Mouse (Mus musculus): ENCODE results near the gene Elmo2. TPM values are rescaled to one million over a fixed set of nuclear protein-coding genes. Genes with fewer than 3 reads are reported as not detected.

The Elmo2 gene
- polyA plus RNA-seq, 1 experiment, result 231 TPM

DNA sequence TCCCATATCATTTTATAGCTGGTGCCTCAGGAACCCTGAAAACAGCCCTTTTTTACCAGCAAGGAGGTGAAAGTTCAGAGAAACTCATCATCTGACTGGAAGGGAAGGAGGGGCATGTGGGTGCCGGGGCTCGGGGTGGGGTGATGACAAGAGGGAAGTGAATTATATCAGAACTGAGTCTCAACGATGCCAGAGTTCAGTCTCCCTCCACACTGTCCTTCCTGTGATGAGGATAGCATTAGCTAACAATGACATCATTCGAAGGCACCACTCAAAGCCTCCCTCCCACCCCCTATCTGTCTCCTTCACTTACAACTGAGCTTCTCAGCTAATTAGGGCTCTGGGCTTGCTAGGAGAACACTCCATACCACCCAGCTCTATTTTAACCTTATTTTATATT is 6.8 kb downstream of the Elmo2 start:
- WGBS, result 44% methylated on average over 4 of the region's 4 CpGs
- Histone ChIP-seq H3K27ac (ENCODE audit: insufficient read depth, low read depth, low read length) (no peak overlapping the region; the same call in 1 of the 2 replicates), H3K4me3 (ENCODE audit: insufficient read depth, low read depth, low read length) (no peak overlapping the region), H3K4me1 (ENCODE audit: control insufficient read depth, insufficient read depth, low read length) (peaks cover 84% of the 10 kb centered on the region)
- no peak for TF ChIP-seq CTCF (IDR thresholded peaks at IDR 0.05; ENCODE audit: insufficient read depth, low read depth, low read length)
- no peak for TF ChIP-seq POLR2A (IDR thresholded peaks at IDR 0.05; ENCODE audit: insufficient read depth, low read depth, low read length)

DNA sequence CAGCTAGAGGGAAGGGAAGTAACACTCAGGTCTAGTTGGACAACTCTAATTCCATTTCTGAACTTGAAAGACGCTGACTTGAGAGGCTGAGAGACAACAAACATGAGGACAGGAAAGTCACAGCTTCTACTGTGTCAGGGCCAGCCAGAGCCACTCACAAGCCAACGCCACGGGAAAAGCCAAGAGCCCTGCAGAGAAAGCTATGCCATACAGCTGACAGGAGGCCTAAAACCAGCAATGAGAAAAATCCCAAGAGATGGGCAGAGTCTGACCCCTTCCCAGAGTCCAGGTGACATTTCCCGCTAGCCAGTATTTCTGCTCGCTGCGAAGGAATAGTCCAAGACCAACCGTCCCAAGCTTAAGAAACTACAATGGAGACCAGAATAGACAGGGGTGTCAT is 7.3 kb downstream of the Elmo2 start:
- peak overlapping the region; percentile 96; the same call in 1 of the 2 replicates for H3K27ac ChIP-seq (ENCODE audit: insufficient read depth, low read depth, low read length)
- WGBS, result 79% methylated on average over 7 of the region's 7 CpGs
- no peak overlapping the region for H3K4me3 ChIP-seq (ENCODE audit: insufficient read depth, low read depth, low read length)
- TF ChIP-seq POLR2A (IDR thresholded peaks at IDR 0.05; ENCODE audit: insufficient read depth, low read depth, low read length) (no peak), CTCF (IDR thresholded peaks at IDR 0.05; ENCODE audit: insufficient read depth, low read depth, low read length) (no peak)
- H3K4me1 ChIP-seq (ENCODE audit: control insufficient read depth, insufficient read depth, low read length), result peaks cover 79% of the 10 kb centered on the region

DNA sequence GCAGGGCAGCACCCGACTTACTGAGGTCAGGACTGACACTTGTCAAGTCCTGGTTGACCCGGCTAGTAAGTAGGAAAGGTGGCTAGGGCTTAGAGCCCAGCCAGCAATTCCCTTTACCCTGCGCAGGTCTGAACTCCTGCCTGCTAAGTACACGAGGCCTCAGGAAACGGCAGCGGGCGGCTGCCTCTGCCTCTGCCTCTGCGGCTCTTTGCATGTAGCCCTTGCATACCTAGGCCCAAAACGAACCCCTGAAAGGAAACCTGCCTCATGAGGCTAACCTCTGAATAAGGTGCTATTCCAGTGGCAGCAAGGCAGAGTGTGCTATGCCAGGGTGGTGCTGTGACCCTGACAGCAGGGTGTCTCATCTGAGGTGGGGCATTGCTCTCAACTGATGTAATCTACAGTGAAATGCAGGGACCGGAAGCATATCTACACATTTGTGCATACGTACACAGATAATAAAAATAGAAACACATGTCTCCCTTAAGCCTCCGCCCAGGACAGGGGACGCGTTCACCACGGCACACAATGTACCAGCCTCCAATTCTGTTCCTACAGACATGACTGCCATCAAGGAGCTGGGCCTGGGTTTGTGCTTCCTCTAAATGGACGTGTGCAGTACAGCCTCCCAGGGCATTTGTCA is 8.5 kb downstream of the Elmo2 start:
- no peak for TF ChIP-seq CTCF (IDR thresholded peaks at IDR 0.05; ENCODE audit: insufficient read depth, low read depth, low read length)
- no peak for TF ChIP-seq POLR2A (IDR thresholded peaks at IDR 0.05; ENCODE audit: insufficient read depth, low read depth, low read length)
- Histone ChIP-seq H3K27ac (ENCODE audit: insufficient read depth, low read depth, low read length) (peak overlapping the region; percentile 96), H3K4me3 (ENCODE audit: insufficient read depth, low read depth, low read length) (no peak overlapping the region), H3K4me1 (ENCODE audit: control insufficient read depth, insufficient read depth, low read length) (peaks cover 71% of the 10 kb centered on the region)
- WGBS, result 30% methylated on average over 16 of the region's 16 CpGs

- no peak for TF ChIP-seq POLR2A (IDR thresholded peaks at IDR 0.05; ENCODE audit: insufficient read depth, low read depth, low read length)
- TF ChIP-seq CTCF (IDR thresholded peaks at IDR 0.05; ENCODE audit: insufficient read depth, low read depth, low read length), result no peak
- WGBS, result 10% methylated on average over 9 of the region's 9 CpGs
Measured at GRCm38 (mm10) chr2:165316837-165317473, 9.3 kb downstream of the Elmo2 start.

GRCm38 (mm10) chr2:165316204-165316603 is 10.1 kb downstream of the Elmo2 start:
- WGBS, result 50% methylated on average over 10 of the region's 10 CpGs
- H3K4me1 ChIP-seq (ENCODE audit: control insufficient read depth, insufficient read depth, low read length), result peaks cover 61% of the 10 kb centered on the region
- peak overlapping the region; percentile 96 for H3K27ac ChIP-seq (ENCODE audit: insufficient read depth, low read depth, low read length)
- H3K4me3 ChIP-seq (ENCODE audit: insufficient read depth, low read depth, low read length), result no peak overlapping the region
- TF ChIP-seq CTCF (IDR thresholded peaks at IDR 0.05; ENCODE audit: insufficient read depth, low read depth, low read length) (no peak), POLR2A (IDR thresholded peaks at IDR 0.05; ENCODE audit: insufficient read depth, low read depth, low read length) (no peak)

More at GRCm38 (mm10) chr2:165316837-165317473, 9.3 kb downstream of the Elmo2 start:
- Histone ChIP-seq H3K4me3 (ENCODE audit: insufficient read depth, low read depth, low read length) (no peak overlapping the region), H3K27ac (ENCODE audit: insufficient read depth, low read depth, low read length) (peak overlapping the region; percentile 96), H3K4me1 (ENCODE audit: control insufficient read depth, insufficient read depth, low read length) (peaks cover 64% of the 10 kb centered on the region)

DNA sequence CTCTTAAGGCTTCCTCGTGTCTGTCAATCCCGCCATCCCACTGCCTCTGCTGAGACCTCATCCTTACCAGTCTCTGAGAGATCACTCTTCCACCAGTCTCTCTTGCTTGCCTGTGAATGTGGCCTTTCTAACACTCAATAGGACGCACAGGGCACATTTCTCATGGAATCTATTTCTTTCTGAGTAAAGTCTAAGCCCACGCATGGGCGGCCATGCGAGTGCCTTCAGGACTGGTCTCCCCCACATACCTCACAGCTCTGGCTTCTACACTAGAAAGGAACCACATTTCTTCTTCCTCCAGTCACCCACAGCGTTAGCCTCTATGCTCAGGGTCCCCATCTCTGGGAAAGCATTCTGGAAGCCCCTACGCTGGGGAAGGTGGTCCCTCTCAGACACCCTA is 12.1 kb downstream of the Elmo2 start:
- H3K4me1 ChIP-seq (ENCODE audit: control insufficient read depth, insufficient read depth, low read length), result peaks cover 57% of the 10 kb centered on the region

DNA sequence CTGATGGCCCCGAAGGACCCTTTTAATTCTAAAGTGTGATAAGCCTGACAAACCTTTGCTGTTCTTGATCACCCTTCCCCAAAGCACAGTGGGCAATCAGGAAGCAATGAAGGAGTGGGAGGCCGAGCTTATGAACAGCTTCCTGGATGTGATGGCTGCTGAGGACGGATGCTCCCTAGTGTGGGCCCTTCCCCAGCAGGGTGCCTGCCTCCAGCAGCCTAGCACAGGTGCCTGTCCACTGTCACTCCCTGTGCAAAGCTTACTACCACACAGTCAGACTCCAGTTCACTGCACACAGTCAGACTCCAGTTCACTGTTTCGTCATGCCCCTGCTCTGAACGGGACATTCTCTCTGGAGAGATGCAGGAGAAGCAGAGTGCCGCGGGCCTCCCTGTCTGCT is 13.9 kb downstream of the Elmo2 start:
- no peak overlapping the region for H3K27ac ChIP-seq (ENCODE audit: insufficient read depth, low read depth, low read length)
- H3K4me3 ChIP-seq (ENCODE audit: insufficient read depth, low read depth, low read length), result no peak overlapping the region
- peaks cover 45% of the 10 kb centered on the region for H3K4me1 ChIP-seq (ENCODE audit: control insufficient read depth, insufficient read depth, low read length)
- WGBS, result 71% methylated on average over 7 of the region's 7 CpGs
- no peak for TF ChIP-seq CTCF (IDR thresholded peaks at IDR 0.05; ENCODE audit: insufficient read depth, low read depth, low read length)
- TF ChIP-seq POLR2A (IDR thresholded peaks at IDR 0.05; ENCODE audit: insufficient read depth, low read depth, low read length), result no peak

More for the DNA sequence above, 12.1 kb downstream of the Elmo2 start:
- no peak overlapping the region for H3K27ac ChIP-seq (ENCODE audit: insufficient read depth, low read depth, low read length)
- TF ChIP-seq CTCF (IDR thresholded peaks at IDR 0.05; ENCODE audit: insufficient read depth, low read depth, low read length) (no peak), POLR2A (IDR thresholded peaks at IDR 0.05; ENCODE audit: insufficient read depth, low read depth, low read length) (no peak)
- no peak overlapping the region for H3K4me3 ChIP-seq (ENCODE audit: insufficient read depth, low read depth, low read length)
- WGBS, result 83% methylated on average over 8 of the region's 8 CpGs

DNA sequence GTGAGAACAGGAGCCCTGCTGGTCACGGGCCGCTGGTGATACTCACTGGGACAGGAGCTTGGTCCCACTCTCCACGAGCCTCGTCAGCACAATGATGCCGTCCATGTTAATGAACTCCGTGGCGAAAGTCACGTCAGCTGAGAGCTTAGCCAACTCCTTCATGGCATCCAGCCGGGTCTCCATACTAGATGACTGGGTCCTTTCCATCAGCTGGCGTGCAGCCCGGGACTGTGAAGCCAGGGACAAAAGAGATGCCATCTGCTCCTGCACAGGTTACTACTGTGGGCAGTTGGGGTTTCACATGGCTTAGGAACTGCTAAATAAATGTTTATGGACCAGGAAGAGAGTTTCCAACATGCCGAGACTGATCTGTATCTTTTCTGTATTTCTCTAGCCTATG is 14.7 kb downstream of the Elmo2 start:
- H3K4me3 ChIP-seq (ENCODE audit: insufficient read depth, low read depth, low read length), result no peak overlapping the region
- peaks cover 36% of the 10 kb centered on the region for H3K4me1 ChIP-seq (ENCODE audit: control insufficient read depth, insufficient read depth, low read length)
- WGBS, result 32% methylated on average over 12 of the region's 12 CpGs
- TF ChIP-seq CTCF (IDR thresholded peaks at IDR 0.05; ENCODE audit: insufficient read depth, low read depth, low read length) (no peak), POLR2A (IDR thresholded peaks at IDR 0.05; ENCODE audit: insufficient read depth, low read depth, low read length) (no peak)
- H3K27ac ChIP-seq (ENCODE audit: insufficient read depth, low read depth, low read length), result no peak overlapping the region

GRCm38 (mm10) chr2:165310818-165311425 is 15.4 kb downstream of the Elmo2 start:
- H3K27ac ChIP-seq (ENCODE audit: insufficient read depth, low read depth, low read length), result no peak overlapping the region

More at GRCm38 (mm10) chr2:165310818-165311425, 15.4 kb downstream of the Elmo2 start:
- no peak for TF ChIP-seq CTCF (IDR thresholded peaks at IDR 0.05; ENCODE audit: insufficient read depth, low read depth, low read length)
- TF ChIP-seq POLR2A (IDR thresholded peaks at IDR 0.05; ENCODE audit: insufficient read depth, low read depth, low read length), result no peak
- Histone ChIP-seq H3K4me1 (ENCODE audit: control insufficient read depth, insufficient read depth, low read length) (peaks cover 30% of the 10 kb centered on the region), H3K4me3 (ENCODE audit: insufficient read depth, low read depth, low read length) (no peak overlapping the region)
- WGBS, result 44% methylated on average over 13 of the region's 13 CpGs

Data from olfactory bulb, adult 2 months (tissue).